Mouse (Mus musculus): ENCODE results near the gene Eml2.
"Not testable (repeated sequence)": the region's sequence is repeated elsewhere in the genome, so short reads cannot be mapped to it uniquely, and the experiment has no call there.

The Eml2 gene

DNA sequence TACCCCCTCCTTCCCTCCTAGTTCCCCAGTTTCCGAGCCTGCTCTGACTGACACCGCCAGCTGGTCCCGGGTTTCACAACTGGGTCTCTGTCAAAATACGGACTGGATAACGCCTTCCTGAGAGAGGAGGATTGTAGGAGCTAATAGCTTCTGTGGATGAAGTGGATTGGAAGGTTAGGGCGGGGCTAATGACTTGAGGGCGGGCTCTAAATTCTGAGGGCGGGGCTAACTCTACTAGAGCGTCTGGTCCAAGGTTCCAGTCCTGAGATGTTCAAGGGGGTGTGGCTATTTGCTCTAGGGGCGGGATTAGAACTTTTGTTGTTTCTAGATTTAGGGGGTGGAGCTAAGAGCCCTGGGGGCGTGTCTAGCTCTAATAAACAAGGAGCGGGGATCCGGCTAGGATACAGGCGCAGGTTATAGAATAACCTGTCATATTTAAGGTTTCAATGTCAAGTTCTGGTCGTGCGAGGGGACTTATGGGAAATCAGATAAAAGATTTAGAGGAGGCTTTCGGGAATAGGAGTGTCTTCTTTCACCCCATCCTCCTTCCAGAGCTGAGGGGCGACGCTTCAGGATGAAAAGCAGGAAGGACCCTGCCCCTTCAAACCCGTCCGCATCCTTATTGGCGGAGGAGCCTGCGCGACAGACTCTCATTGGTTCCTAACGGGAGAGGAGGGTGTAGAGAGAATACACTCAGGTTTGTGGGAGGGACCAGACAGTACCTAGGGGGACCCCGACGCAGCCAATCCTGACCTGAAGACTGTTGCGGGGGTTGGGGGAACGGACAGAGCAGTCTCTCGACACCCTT, at the start of gene Eml2:
Gene Eml2 (plus strand): TSS at position 714 of the 808 bp plus-strand sequence.
- DNase-seq, result peak; percentile 32

- no peak for DNase-seq
Observed at GRCm38 (mm10) chr7:19127744-19128143, 48.5 kb upstream of the Eml2 start.

DNA sequence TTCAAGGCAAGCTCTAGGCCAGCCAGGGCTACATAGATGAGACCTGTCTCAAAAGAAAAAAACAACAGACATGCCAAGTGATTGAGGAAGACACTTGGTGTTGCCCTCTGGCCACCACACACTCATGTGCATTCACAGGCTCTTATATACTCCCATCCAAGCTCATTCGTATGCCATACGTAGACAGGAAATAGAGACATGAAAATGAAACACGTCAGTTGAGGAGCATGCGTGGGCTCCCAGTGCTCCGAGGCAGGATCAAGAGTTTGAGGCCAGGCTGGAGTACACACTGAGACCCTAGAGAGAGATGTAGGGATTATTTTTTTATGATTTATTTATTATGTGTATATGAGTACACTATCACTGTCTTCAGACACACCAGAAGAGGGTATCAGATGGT, 46.8 kb upstream of the Eml2 start:
- DNase-seq, result no peak

GRCm38 (mm10) chr7:19130657-19131056, 45.6 kb upstream of the Eml2 start:
- no peak for DNase-seq

DNA sequence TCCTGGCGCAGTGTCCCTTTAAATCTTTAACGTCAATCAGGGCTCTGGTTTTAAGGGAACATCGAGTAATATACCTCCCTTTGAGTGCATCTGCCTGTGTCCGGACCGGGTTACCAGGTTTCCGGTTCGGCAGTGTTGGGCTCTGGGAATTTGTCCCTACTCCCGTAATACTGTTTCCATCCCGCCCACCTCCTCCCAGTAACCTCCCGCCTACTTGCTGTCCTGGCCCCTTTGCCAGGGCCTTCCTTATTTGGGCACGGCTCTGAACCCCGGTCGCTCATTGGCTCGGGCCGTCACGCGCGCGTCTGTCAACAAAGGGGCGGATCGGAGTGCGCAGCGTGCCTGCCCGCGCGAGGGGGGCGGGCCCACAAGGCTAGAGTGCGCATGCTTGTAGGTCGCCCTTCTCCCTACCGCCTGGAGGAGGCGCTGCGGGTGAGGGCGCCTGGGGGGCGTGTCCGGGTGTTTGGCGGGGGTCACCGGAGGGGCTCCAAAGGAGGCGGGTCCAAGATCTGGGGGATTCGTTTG, 44.8 kb upstream of the Eml2 start:
- peak; percentile 96 for DNase-seq

- DNase-seq, result no peak
Observed at GRCm38 (mm10) chr7:19136168-19136567, 40.1 kb upstream of the Eml2 start.

- no peak for DNase-seq
Observed at GRCm38 (mm10) chr7:19136673-19137334, 39.4 kb upstream of the Eml2 start.

GRCm38 (mm10) chr7:19137380-19137779, 38.8 kb upstream of the Eml2 start:
- peak; percentile 65 for DNase-seq

DNA sequence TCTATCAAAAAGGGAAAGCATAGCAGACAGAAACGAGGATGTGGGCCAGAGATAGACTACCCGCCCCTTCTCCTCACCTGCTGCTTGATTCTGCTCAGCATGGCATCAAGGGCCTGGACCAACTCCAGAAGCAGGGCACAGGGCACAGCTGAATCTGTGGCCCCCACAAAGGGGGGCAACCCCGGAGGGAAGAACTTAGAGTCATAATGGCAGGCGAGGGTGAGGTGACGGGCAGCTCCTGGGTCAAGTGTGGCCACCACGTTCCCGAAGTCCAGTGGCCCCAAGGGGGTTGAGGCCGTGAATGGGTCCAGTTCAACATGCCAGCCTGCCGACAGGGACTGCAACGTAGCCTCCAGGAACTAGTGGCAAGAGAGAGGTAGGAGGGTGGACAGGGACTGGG, 29.4 kb upstream of the Eml2 start:
- DNase-seq, result no peak

DNA sequence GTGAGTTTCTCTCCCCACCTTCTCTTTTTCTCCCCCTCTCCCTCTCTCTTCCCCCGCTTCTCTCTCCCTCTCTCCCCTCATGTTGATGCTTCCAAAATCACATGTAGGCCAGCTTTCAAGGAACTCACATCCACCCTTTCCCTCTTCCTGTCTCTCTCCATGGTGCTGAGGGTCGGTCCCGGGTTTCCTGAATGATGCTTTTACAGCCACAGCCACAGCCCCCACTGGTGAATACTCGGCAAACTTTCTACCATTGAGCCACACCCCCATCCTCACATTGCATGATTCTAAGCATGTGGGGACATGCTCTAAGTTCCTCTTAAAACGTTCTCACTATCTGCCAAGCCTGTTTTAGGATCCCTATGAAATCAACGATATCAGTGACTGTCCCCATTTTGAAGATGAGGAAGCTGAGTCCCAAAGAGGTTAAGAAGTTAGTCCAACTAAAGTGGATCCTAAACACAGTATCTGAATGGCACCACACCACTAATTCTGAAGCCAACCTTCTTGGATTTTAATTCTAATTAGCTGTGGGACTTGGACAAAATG, 28.6 kb upstream of the Eml2 start:
- no peak for DNase-seq

- DNase-seq, result no peak
Observed at GRCm38 (mm10) chr7:19148180-19148874, 27.9 kb upstream of the Eml2 start.

DNA sequence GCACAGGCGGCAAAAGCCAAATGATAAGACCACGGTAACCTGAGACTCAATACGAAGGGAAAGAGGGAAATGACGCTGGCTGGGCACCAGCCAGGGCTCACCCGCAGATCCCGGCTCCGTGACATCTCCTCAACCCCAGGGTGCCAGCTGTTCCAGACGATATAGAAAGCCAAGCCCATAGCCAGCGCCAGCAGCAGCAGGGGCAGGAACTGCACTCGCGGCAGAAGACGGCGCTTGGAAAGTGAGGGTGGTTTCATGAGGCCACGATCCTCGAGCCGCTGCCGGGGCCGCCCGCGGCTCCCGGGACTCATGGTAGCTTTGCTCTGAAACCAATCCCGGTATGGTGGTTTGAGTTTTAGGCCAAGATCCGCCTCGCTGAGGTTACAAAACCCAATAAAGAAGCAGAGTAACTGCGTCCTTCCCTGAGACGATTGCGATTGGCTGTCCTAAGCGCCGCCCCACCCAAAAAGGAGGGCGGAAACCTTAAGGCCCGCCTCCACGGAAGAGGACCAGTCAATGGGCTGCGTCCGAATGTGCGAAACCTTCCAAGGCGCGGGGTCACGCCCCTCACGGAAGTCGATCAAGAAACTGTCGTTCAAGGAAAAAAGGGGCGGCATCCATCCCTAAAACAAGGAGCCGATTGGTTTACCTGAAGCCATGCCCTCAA, 27.2 kb upstream of the Eml2 start, which contains the start of gene Qpctl:
Gene Qpctl (minus strand): TSS at position 417 of the 667 bp plus-strand sequence.
- peak; percentile 97 for DNase-seq

GRCm38 (mm10) chr7:19149626-19150025, 26.6 kb upstream of the Eml2 start, which contains the start of gene Snrpd2:
Gene Snrpd2, plus strand, starts transcription at chr7:19149722.
- DNase-seq, result peak; percentile 99

DNA sequence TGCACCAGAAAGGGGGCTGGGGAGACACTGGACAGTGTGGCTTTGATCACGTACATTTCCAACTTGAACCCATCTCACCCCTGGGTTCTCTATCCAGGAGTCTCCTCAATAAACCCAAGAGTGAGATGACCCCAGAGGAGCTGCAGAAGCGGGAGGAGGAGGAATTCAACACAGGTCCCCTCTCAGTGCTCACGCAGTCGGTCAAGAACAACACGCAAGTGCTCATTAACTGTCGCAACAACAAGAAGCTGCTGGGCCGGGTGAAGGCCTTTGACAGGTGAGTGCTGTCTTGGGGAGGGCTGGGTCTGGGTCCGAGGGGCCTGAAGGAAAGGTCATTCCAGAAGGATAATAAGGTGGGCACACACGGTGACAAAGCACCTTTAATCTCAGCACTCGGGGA, 25.1 kb upstream of the Eml2 start:
- DNase-seq, result not testable (repeated sequence)

- no peak for DNase-seq
Observed at GRCm38 (mm10) chr7:19154796-19155195, 21.4 kb upstream of the Eml2 start.

GRCm38 (mm10) chr7:19155825-19156475, 20.3 kb upstream of the Eml2 start:
- DNase-seq, result no peak

DNA sequence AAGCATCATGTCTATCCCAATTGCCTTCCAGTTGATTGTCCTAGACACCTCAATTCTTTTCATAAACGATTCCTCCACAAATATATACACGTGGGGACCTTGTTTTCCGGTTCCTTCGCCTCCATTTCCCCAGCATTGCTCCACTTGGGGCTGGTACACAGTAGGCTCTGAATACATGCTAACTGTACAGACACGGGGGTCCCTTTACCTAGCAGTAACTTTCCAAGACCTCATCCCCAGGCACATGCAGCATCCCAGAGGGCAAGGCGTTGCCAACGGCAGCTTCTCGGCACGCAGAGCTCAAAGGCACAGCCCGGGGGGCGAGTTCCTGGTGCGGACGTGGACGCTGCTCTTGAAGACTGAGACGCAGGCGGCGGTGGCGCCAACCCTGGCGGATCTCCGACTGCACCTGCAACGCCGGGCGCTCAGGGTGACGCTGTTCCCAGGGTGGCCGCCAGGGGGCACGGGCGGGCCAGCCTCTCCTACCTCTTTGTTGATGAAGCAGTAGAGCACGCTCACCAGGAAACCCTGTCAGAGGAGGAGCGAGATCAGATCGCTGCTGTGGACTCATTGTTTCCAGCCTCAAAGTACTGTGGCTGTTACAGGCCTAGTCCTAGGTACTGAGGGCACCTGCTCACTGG, 18.9 kb upstream of the Eml2 start:
- DNase-seq, result peak; percentile 95

- no peak for DNase-seq
Observed at GRCm38 (mm10) chr7:19158601-19159000, 17.6 kb upstream of the Eml2 start.

DNA sequence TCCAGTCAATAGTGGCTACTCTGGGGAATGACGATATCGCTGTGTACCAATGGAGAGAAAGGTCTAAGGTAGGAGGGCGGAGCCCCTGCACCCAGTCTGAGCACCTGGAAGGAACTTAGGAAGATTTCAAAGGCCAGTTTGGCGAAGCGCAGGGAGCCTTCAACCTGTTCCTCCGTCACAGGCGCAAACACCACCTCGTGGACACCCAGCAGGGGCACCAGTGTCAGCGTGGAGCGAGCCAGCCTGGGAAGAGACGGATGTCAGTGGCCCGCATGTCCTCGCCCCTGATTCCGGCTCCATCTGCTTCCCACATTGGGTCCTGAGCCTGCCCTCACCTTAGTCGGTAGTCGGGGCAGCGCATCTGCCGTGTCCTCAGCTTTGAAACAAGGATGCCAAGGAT, 16.8 kb upstream of the Eml2 start:
- no peak for DNase-seq

DNA sequence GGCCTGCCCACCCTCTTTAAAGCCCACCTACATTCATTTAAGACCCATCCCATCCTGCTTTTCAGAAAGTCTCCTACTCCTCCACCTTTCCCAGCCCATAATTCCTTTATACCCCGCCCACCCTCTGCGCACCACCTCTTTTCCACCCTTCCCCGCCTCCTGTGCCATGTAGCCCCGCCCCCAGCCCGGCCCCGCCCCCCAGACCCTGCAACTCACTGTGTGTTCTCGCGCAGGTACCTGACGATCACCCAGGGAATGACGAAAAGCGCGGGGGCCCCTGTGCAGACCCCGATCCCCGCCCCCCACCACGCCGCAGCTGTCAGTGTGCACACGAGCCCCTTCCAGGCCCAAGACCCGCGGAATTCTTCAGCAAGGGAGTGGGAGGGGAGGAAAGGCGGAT, 16.1 kb upstream of the Eml2 start:
- peak; percentile 29 for DNase-seq

- no peak for DNase-seq
Observed at GRCm38 (mm10) chr7:19162928-19163327, 13.3 kb upstream of the Eml2 start.
